Mouse (Mus musculus) bone marrow, adult 2 months (tissue): Measurements from ENCODE around the gene Tnip1. TPM values are rescaled to one million over a fixed set of nuclear protein-coding genes. Genes with fewer than 3 reads are reported as not detected.

ENCODE experiments used
- H3K27ac ChIP-seq: fragments of 200-500 bp; 2 replicates; pipeline ENCODE4 v1.5.1; 2012; ENCODE audit warnings: low read depth, mild to moderate bottlenecking, control low read depth, inconsistent platforms, low read length; ENCODE audit not compliant: control insufficient read depth, poor library complexity, insufficient read depth
- H3K4me1 ChIP-seq: fragments of 200-500 bp; 2 replicates; pipeline ENCODE4 v1.6.1; 2011; ENCODE audit warnings: low read length; ENCODE audit not compliant: control insufficient read depth, insufficient read depth
- H3K4me3 ChIP-seq: fragments of 200-500 bp; replicated peaks from 2 replicates; pipeline ENCODE3; 2011; ENCODE audit warnings: mild to moderate bottlenecking, low read depth, low read length, control low read depth; ENCODE audit not compliant: control insufficient read depth
- CTCF ChIP-seq: fragments of 200-500 bp; IDR thresholded peaks from 2 replicates; pipeline ENCODE4 v1.5.1; 2011; ENCODE audit warnings: low read length, control low read depth; ENCODE audit not compliant: control insufficient read depth, insufficient read depth
- POLR2A ChIP-seq: fragments of 200-500 bp; IDR thresholded peaks from 2 replicates; pipeline ENCODE4 v1.6.1; 2011; ENCODE audit warnings: low read depth, mild to moderate bottlenecking, control low read depth, low read length, borderline replicate concordance; ENCODE audit not compliant: control insufficient read depth
- WGBS: fragments of 180-500 bp; shearing (Covaris S2); methylation state at CpG from one replicate; pipeline ENCODE4 v1.1.7; 2018; 5-methylcytosine and 5-hydroxymethylcytosine counted together
- polyA plus RNA-seq: library from polyadenylated mRNA; stranded (reverse); fragments of >200 nt; gene quantifications from 2 replicates; pipeline ENCODE4 v1.2.4, GENCODE M21; 2011; ENCODE audit warnings: low replicate concordance; ENCODE audit not compliant: missing spikeins, insufficient read depth, insufficient read length

Gene Tnip1
- polyA plus RNA-seq, 1 experiment = 22.5 TPM

- Histone ChIP-seq H3K4me1 (no peaks in the 10 kb centered on the region), H3K27ac (no peak overlapping the region), H3K4me3 (no peak overlapping the region)
- TF ChIP-seq POLR2A (no peak), CTCF (no peak)
- WGBS = 86% methylated on average over 9 of the region's 9 CpGs
These were observed 68.1 kb downstream of the Tnip1 start for GRCm38 (mm10) chr11:54894589-54894988.

- no peaks in the 10 kb centered on the region for H3K4me1 ChIP-seq
- no peak overlapping the region for H3K4me3 ChIP-seq
- no peak overlapping the region for H3K27ac ChIP-seq
- WGBS = 76% methylated on average over 7 of the region's 7 CpGs
- TF ChIP-seq CTCF = no peak
These were observed 70.6 kb downstream of the Tnip1 start for GRCm38 (mm10) chr11:54892091-54892490.

GRCm38 (mm10) chr11:54891341-54891740 lies 71.4 kb downstream of the Tnip1 start:
- H3K4me1 ChIP-seq = no peaks in the 10 kb centered on the region
- H3K27ac ChIP-seq = no peak overlapping the region
- TF ChIP-seq CTCF = no peak
- no peak for TF ChIP-seq POLR2A
- WGBS = 84% methylated on average over 5 of the region's 5 CpGs
- H3K4me3 ChIP-seq = no peak overlapping the region

- peaks cover 6% of the 10 kb centered on the region; the same call in 1 of the 2 replicates for H3K4me1 ChIP-seq
- no peak overlapping the region for H3K4me3 ChIP-seq
- 73% methylated on average over 6 of the region's 6 CpGs for WGBS
- TF ChIP-seq CTCF (no peak), POLR2A (no peak)
- no peak overlapping the region for H3K27ac ChIP-seq
These were observed 74.8 kb downstream of the Tnip1 start for GRCm38 (mm10) chr11:54887927-54888326.

- no peak for TF ChIP-seq CTCF
- TF ChIP-seq POLR2A = no peak
- WGBS = 79% methylated on average over 2 of the region's 2 CpGs
- H3K4me3 ChIP-seq = no peak overlapping the region
- H3K27ac ChIP-seq = peak overlapping the region; percentile 78
- peaks cover 6% of the 10 kb centered on the region; the same call in 1 of the 2 replicates for H3K4me1 ChIP-seq
These were observed 77.3 kb downstream of the Tnip1 start for GRCm38 (mm10) chr11:54885406-54885805.

- TF ChIP-seq POLR2A (no peak), CTCF (no peak)
- H3K27ac ChIP-seq = peak overlapping the region; percentile 78
- 16% methylated on average over 5 of the region's 5 CpGs for WGBS
- no peak overlapping the region for H3K4me3 ChIP-seq
- peaks cover 6% of the 10 kb centered on the region; the same call in 1 of the 2 replicates for H3K4me1 ChIP-seq
These were observed 77.8 kb downstream of the Tnip1 start for GRCm38 (mm10) chr11:54884937-54885336.

DNA sequence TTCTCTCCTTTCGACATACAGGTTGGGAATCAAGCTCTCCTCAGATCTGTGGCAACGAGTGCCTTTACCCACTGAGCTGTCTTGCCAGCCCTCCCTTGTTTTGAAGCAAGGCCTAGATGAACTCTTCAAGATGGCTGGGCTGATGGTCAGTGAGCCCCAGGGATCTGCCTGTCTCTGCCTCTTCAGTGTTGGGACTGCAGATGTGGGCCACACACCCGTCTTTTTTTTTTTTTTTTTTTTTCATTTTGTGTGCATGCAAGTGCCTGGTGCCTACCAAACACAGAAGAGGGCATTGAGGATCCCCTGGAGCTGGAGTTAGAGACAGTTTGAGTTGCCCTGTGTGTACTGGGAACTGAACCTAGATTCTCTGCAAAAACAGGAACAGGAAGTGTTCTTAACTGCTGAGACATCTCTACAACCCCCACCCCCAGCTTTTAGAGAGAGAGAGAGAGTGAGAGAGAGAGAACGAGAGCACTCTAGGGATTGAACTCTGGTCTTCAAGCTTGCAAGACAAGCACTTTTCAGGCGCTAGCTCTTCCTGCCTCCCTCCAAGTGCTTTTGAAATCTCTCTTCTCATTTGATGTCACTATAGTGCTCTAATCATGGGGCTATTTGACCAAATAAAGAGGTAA lies 78.4 kb downstream of the Tnip1 start:
- Histone ChIP-seq H3K4me1 (peaks cover 6% of the 10 kb centered on the region; the same call in 1 of the 2 replicates), H3K4me3 (no peak overlapping the region), H3K27ac (peak overlapping the region; percentile 78)
- TF ChIP-seq POLR2A (no peak), CTCF (no peak)
- 29% methylated on average over 5 of the region's 5 CpGs for WGBS

GRCm38 (mm10) chr11:54882671-54883070 lies 80.0 kb downstream of the Tnip1 start:
- Histone ChIP-seq H3K27ac (no peak overlapping the region), H3K4me1 (peaks cover 6% of the 10 kb centered on the region; the same call in 1 of the 2 replicates)
- WGBS = 48% methylated on average over 8 of the region's 8 CpGs

More at GRCm38 (mm10) chr11:54882671-54883070, 80.0 kb downstream of the Tnip1 start:
- TF ChIP-seq POLR2A = no peak
- TF ChIP-seq CTCF = no peak
- no peak overlapping the region for H3K4me3 ChIP-seq
